Mouse (Mus musculus): ENCODE results near the gene Agbl2. TPM values are rescaled to one million over a fixed set of nuclear protein-coding genes. Genes with fewer than 3 reads are reported as not detected.

Agbl2 gene
- polyA plus RNA-seq, 1 experiment from 2014 or later = 0.84 TPM

- peak; percentile 99 for ATAC-seq (replicated peaks; ENCODE audit: low FRiP score)
- Histone ChIP-seq H3K4me3 (replicated peaks) (peak within 1 kb of the TSS; percentile 81), H3K4me1 (peaks cover 19% of the 10 kb centered on the region), H3K9me3 (replicated peaks) (no peaks in the 10 kb centered on the region), H3K9ac (peak within 1 kb of the TSS; percentile 92), H3K27ac (peak within 1 kb of the TSS; percentile 88), H3K4me2 (peak within 1 kb of the TSS; percentile 69), H3K36me3 (peaks cover 26% of the 10 kb centered on the region), H3K27me3 (no peaks in the 10 kb centered on the region)
- under 1% methylated on average over 67 of the region's 67 CpGs for WGBS
Observed at GRCm38 (mm10) chr2:90846955-90847680, 64.6 kb downstream of the Agbl2 start, which contains the start of gene Mtch2. Mtch2 (plus strand) TSS chr2:90847155.

GRCm38 (mm10) chr2:90847681-90848050 is 65.1 kb downstream of the Agbl2 start:
- H3K36me3 ChIP-seq = peaks cover 32% of the 10 kb centered on the region
- H3K4me2 ChIP-seq = peak overlapping the region; percentile 69
- no peaks in the 10 kb centered on the region for H3K27me3 ChIP-seq
- peak overlapping the region; percentile 81 for H3K4me3 ChIP-seq (replicated peaks)
- H3K9ac ChIP-seq = peak overlapping the region; percentile 92
- peak overlapping the region; percentile 88 for H3K27ac ChIP-seq
- no peak for ATAC-seq (replicated peaks; ENCODE audit: low FRiP score)
- H3K4me1 ChIP-seq = peaks cover 19% of the 10 kb centered on the region
- no peaks in the 10 kb centered on the region for H3K9me3 ChIP-seq (replicated peaks)
- WGBS = under 1% methylated on average over 13 of the region's 13 CpGs

- Histone ChIP-seq H3K36me3 (peaks cover 39% of the 10 kb centered on the region), H3K9ac (peak overlapping the region; percentile 92), H3K27ac (no peak overlapping the region), H3K4me1 (peaks cover 19% of the 10 kb centered on the region), H3K9me3 (replicated peaks) (no peaks in the 10 kb centered on the region), H3K4me2 (peak overlapping the region; percentile 69), H3K27me3 (no peaks in the 10 kb centered on the region), H3K4me3 (replicated peaks) (peak overlapping the region; percentile 81)
- WGBS = 92% methylated on average over 5 of the region's 5 CpGs
- ATAC-seq (replicated peaks; ENCODE audit: low FRiP score) = no peak
Observed at GRCm38 (mm10) chr2:90848331-90848730, 65.8 kb downstream of the Agbl2 start.

GRCm38 (mm10) chr2:90850401-90850800 is 67.9 kb downstream of the Agbl2 start:
- 96% methylated on average over 1 of the region's 1 CpGs for WGBS
- no peak overlapping the region for H3K27ac ChIP-seq
- peaks cover 19% of the 10 kb centered on the region for H3K4me1 ChIP-seq
- no peak for ATAC-seq (replicated peaks; ENCODE audit: low FRiP score)
- H3K4me3 ChIP-seq (replicated peaks) = no peak overlapping the region
- H3K27me3 ChIP-seq = no peaks in the 10 kb centered on the region
- no peak overlapping the region for H3K9ac ChIP-seq
- no peak overlapping the region for H3K4me2 ChIP-seq
- H3K9me3 ChIP-seq (replicated peaks) = no peaks in the 10 kb centered on the region
- H3K36me3 ChIP-seq = peaks cover 58% of the 10 kb centered on the region

DNA sequence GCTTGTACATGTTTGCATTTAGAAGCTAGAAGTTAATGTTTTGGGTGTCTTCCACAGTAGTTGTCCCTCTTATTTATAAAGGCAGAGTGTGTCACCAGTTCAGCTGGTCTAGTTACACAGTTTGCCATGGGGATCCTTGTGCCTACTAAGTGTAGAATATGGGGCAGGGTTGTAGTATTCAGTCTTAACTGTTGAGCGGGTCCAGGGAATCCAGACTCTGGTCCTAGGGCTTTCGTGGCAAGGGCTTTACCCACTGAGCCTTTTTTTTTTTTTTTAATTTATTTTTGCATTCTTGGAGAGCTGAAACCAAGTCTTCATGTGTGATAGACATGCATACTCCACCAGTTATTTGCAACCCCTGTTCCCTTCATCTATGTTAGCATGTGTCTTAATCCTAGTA is 79.0 kb downstream of the Agbl2 start:
- Histone ChIP-seq H3K9me3 (replicated peaks) (no peaks in the 10 kb centered on the region), H3K27ac (no peak overlapping the region), H3K4me1 (no peaks in the 10 kb centered on the region), H3K4me2 (no peak overlapping the region), H3K36me3 (peaks cover 88% of the 10 kb centered on the region), H3K9ac (no peak overlapping the region), H3K4me3 (replicated peaks) (no peak overlapping the region), H3K27me3 (no peaks in the 10 kb centered on the region)
- WGBS = 94% methylated on average over 2 of the region's 2 CpGs
- ATAC-seq (replicated peaks; ENCODE audit: low FRiP score) = no peak

DNA sequence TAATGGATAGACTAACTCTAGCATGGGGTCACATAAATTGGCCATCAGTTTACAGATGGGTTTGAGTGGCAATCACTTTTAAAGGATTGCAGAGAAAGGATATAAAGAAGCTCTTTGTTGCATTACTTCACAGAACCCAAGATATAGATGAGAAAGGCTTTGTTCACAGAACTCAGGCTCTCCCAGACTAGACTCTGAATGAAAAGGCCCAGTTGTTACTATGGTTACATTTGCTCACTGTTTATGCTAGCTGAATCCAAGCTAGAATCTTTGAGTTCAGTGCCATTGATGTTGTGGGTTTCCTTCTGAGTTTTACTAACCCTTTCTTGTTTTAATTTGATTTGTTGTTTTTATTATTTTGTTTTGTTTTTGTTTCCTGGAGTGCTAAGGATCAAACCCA is 81.7 kb downstream of the Agbl2 start:
- Histone ChIP-seq H3K4me3 (replicated peaks) (no peak overlapping the region), H3K4me2 (no peak overlapping the region), H3K36me3 (peaks cover 84% of the 10 kb centered on the region), H3K27me3 (no peaks in the 10 kb centered on the region), H3K27ac (no peak overlapping the region), H3K9ac (no peak overlapping the region), H3K9me3 (replicated peaks) (no peaks in the 10 kb centered on the region), H3K4me1 (no peaks in the 10 kb centered on the region)
- ATAC-seq (replicated peaks; ENCODE audit: low FRiP score) = no peak

GRCm38 (mm10) chr2:90866524-90866923 is 84.0 kb downstream of the Agbl2 start:
- ATAC-seq (replicated peaks; ENCODE audit: low FRiP score) = peak; percentile 81
- H3K36me3 ChIP-seq = peaks cover 62% of the 10 kb centered on the region
- no peak overlapping the region for H3K27ac ChIP-seq

GRCm38 (mm10) chr2:90870136-90870601 is 87.6 kb downstream of the Agbl2 start:
- H3K36me3 ChIP-seq = peaks cover 30% of the 10 kb centered on the region
- H3K9ac ChIP-seq = no peak overlapping the region
- WGBS = 39% methylated on average over 4 of the region's 4 CpGs
- H3K4me3 ChIP-seq (replicated peaks) = no peak overlapping the region
- H3K4me2 ChIP-seq = no peak overlapping the region
- H3K27ac ChIP-seq = no peak overlapping the region
- no peaks in the 10 kb centered on the region for H3K27me3 ChIP-seq
- ATAC-seq (replicated peaks; ENCODE audit: low FRiP score) = peak; percentile 47; the same call in 1 of the 2 replicates
- no peaks in the 10 kb centered on the region for H3K9me3 ChIP-seq (replicated peaks)
- no peaks in the 10 kb centered on the region for H3K4me1 ChIP-seq

More at GRCm38 (mm10) chr2:90866524-90866923, 84.0 kb downstream of the Agbl2 start:
- Histone ChIP-seq H3K9ac (no peak overlapping the region), H3K9me3 (replicated peaks) (no peaks in the 10 kb centered on the region), H3K4me3 (replicated peaks) (no peak overlapping the region), H3K4me1 (no peaks in the 10 kb centered on the region), H3K27me3 (no peaks in the 10 kb centered on the region), H3K4me2 (no peak overlapping the region)
- WGBS = 20% methylated on average over 3 of the region's 3 CpGs

GRCm38 (mm10) chr2:90871180-90871961 is 88.8 kb downstream of the Agbl2 start:
- Histone ChIP-seq H3K4me1 (no peaks in the 10 kb centered on the region), H3K4me3 (replicated peaks) (no peak overlapping the region), H3K27ac (no peak overlapping the region), H3K9ac (no peak overlapping the region), H3K9me3 (replicated peaks) (no peaks in the 10 kb centered on the region), H3K27me3 (no peaks in the 10 kb centered on the region), H3K36me3 (peaks cover 19% of the 10 kb centered on the region), H3K4me2 (no peak overlapping the region)
- 65% methylated on average over 8 of the region's 8 CpGs for WGBS
- ATAC-seq (replicated peaks; ENCODE audit: low FRiP score) = no peak

DNA sequence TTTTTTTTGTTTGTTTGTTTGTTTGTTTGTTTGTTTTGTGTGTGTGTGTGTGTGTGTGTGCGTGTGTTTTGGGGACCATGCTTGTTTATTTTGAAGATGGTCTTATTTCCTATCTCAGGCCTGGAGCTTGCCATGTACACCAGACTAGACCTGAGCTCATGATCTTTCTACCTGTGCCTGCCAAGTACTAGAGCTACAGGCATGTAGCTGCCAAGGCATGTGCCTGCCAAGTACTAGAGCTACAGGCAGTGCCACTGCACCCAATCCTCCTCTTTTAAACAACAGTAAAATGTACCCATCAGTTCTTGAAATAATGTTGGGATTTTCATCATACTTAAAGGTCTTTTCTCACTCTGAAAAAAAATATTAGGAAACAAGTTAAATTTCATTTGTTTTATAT is 91.5 kb downstream of the Agbl2 start:
- Histone ChIP-seq H3K27ac (no peak overlapping the region), H3K4me2 (no peak overlapping the region), H3K4me3 (replicated peaks) (no peak overlapping the region), H3K27me3 (no peaks in the 10 kb centered on the region), H3K9me3 (replicated peaks) (no peaks in the 10 kb centered on the region), H3K9ac (no peak overlapping the region), H3K36me3 (no peaks in the 10 kb centered on the region), H3K4me1 (no peaks in the 10 kb centered on the region)
- 88% methylated on average over 1 of the region's 1 CpGs for WGBS
- no peak for ATAC-seq (replicated peaks; ENCODE audit: low FRiP score)

GRCm38 (mm10) chr2:90875239-90875638 is 92.7 kb downstream of the Agbl2 start:
- no peak for ATAC-seq (replicated peaks; ENCODE audit: low FRiP score)
- no peak overlapping the region for H3K27ac ChIP-seq
- no peaks in the 10 kb centered on the region for H3K36me3 ChIP-seq
- no peak overlapping the region for H3K4me3 ChIP-seq (replicated peaks)
- no peak overlapping the region for H3K4me2 ChIP-seq
- WGBS = 61% methylated on average over 2 of the region's 2 CpGs
- H3K4me1 ChIP-seq = no peaks in the 10 kb centered on the region
- H3K9ac ChIP-seq = no peak overlapping the region
- no peaks in the 10 kb centered on the region for H3K9me3 ChIP-seq (replicated peaks)
- H3K27me3 ChIP-seq = no peaks in the 10 kb centered on the region

- no peak for ATAC-seq (replicated peaks; ENCODE audit: low FRiP score)
- no peak overlapping the region for H3K27ac ChIP-seq
- H3K36me3 ChIP-seq = no peaks in the 10 kb centered on the region
- 62% methylated on average over 5 of the region's 5 CpGs for WGBS
- H3K4me3 ChIP-seq (replicated peaks) = no peak overlapping the region
- no peaks in the 10 kb centered on the region for H3K4me1 ChIP-seq
- no peak overlapping the region for H3K9ac ChIP-seq
- H3K9me3 ChIP-seq (replicated peaks) = no peaks in the 10 kb centered on the region
- no peaks in the 10 kb centered on the region for H3K27me3 ChIP-seq
- H3K4me2 ChIP-seq = no peak overlapping the region
Observed at GRCm38 (mm10) chr2:90877584-90878259, 95.2 kb downstream of the Agbl2 start.
